Mouse (Mus musculus) kidney, embryonic 14.5 days (tissue): ENCODE data around the gene Pcgf5. TPM values are rescaled to one million over a fixed set of nuclear protein-coding genes. Genes with fewer than 3 reads are reported as not detected.

Experiments used
- ATAC-seq: fragments of 200-750 bp; cut with Nextera tagmentation; 2 replicates; pipeline ENCODE4 v1.8.0; 2017; ENCODE audit warnings: moderate number of reproducible peaks, mild to moderate bottlenecking, moderate TSS enrichment, moderate library complexity; ENCODE audit not compliant: low FRiP score, low TSS enrichment
- H3K27ac ChIP-seq: fragments of 300-500 bp; sonication (generic); 2 replicates; pipeline ENCODE4 v1.5.1; 2014; ENCODE audit warnings: low read depth, mild to moderate bottlenecking, low read length, moderate library complexity, mixed read lengths
- H3K27me3 ChIP-seq: fragments of 300-500 bp; sonication (generic); 2 replicates; pipeline ENCODE4 v1.6.1; 2014; ENCODE audit warnings: mild to moderate bottlenecking, low read length; ENCODE audit not compliant: control insufficient read depth, insufficient read depth
- H3K36me3 ChIP-seq: fragments of 300-500 bp; sonication (generic); 2 replicates; pipeline ENCODE4 v1.6.1; 2014; ENCODE audit warnings: low read length, mixed read lengths; ENCODE audit not compliant: control insufficient read depth, insufficient read depth
- H3K4me1 ChIP-seq: fragments of 300-500 bp; sonication (generic); 2 replicates; pipeline ENCODE4 v1.6.1; 2014; ENCODE audit warnings: low read length, mixed read lengths; ENCODE audit not compliant: control insufficient read depth, insufficient read depth
- H3K4me2 ChIP-seq: fragments of 300-500 bp; sonication (generic); replicated peaks from 2 replicates; pipeline ENCODE4 v1.6.1; 2014; ENCODE audit warnings: low read depth, mild to moderate bottlenecking, low read length
- H3K4me3 ChIP-seq: fragments of 300-500 bp; sonication (generic); 2 replicates; pipeline ENCODE4 v1.5.1; 2014; ENCODE audit warnings: mild to moderate bottlenecking, low read length
- H3K9ac ChIP-seq: fragments of 300-500 bp; sonication (generic); 2 replicates; pipeline ENCODE4 v1.6.1; 2014; ENCODE audit warnings: low read depth, mild to moderate bottlenecking, low read length, moderate library complexity
- H3K9me3 ChIP-seq: fragments of 300-500 bp; sonication (generic); 2 replicates; pipeline ENCODE4 v1.6.1; 2016; ENCODE audit warnings: low read length; ENCODE audit not compliant: control insufficient read depth
- WGBS: fragments of 180-500 bp; shearing (Covaris S2); extraction: QIAGEN DNeasy Blood & Tissue Kit; methylation state at CpG from one replicate; pipeline ENCODE4 v1.1.7; 2014; 5-methylcytosine and 5-hydroxymethylcytosine counted together
- polyA plus RNA-seq: library from polyadenylated mRNA; unstranded; fragments of >200 nt; fragmentation: Nextera tagmentation; extraction: Ambion mirVana; gene quantifications from 2 replicates; pipeline ENCODE4 v1.2.1, GENCODE M21; 2014

Gene Pcgf5
- polyA plus RNA-seq, 1 experiment from 2014 or later = 6.8 TPM

DNA sequence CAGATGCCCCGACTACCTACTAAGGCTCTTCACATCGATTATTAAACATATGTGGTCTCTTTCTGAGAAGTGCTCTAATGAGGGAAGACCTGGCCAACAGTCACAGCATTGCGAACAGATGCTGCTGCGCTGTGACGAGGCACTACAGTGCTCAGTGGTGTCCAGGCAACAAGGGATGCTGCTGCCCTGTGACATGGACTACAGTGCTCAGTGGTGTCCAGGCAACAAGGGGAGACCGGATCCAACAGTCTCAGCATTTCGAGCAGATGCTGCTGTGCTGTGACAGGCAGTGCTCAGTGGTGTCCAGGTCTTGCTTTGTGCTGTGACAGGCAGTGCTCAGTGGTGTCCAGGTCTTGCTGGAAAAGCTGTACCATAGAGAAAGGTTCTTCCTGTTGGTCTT lies 29.6 kb downstream of the Pcgf5 start:
- Histone ChIP-seq H3K27me3 (no peaks in the 10 kb centered on the region), H3K36me3 (no peaks in the 10 kb centered on the region), H3K4me3 (no peak overlapping the region), H3K27ac (no peak overlapping the region), H3K9ac (no peak overlapping the region), H3K4me2 (no peak overlapping the region), H3K4me1 (no peaks in the 10 kb centered on the region), H3K9me3 (no peaks in the 10 kb centered on the region)
- 83% methylated on average over 7 of the region's 7 CpGs for WGBS
- ATAC-seq = no peak

DNA sequence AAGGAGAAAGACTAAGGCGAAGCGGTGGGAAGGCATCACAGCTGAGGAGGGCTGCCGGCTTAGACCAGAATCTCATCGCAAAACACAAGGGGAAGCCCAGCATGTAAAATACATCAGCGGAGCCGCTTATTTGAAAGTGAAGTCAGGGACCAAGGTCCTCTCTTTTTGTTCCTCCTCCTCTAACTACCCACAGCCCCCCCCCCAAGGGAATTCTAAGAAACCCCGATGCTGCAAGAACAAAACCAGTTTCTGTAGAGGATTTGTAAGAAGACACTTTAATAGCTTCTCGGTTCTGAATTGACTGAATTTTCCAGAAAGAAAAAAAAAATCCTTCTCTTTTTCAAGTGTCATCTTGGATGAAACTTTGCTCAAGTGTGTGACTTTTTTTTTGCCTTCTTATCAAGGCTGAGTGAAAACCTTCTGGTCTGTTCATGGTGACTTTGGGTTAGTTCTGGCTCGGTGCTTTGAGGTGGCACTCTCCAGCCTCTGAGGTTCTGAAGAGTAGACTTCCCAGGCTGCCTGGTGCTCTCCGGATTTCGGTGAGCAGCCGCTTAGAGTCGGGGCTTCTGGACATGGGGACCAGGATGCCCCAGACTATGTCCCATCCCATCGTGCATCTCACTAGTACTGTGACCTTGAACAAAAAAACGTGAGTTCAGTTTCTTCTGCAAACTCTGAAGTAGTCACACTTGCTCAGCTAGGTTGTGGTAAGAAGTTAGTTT lies 30.6 kb downstream of the Pcgf5 start:
- Histone ChIP-seq H3K4me1 (no peaks in the 10 kb centered on the region), H3K36me3 (no peaks in the 10 kb centered on the region), H3K4me2 (no peak overlapping the region), H3K9ac (no peak overlapping the region), H3K9me3 (no peaks in the 10 kb centered on the region), H3K27me3 (no peaks in the 10 kb centered on the region), H3K4me3 (no peak overlapping the region), H3K27ac (no peak overlapping the region)
- 77% methylated on average over 15 of the region's 15 CpGs for WGBS
- no peak for ATAC-seq

DNA sequence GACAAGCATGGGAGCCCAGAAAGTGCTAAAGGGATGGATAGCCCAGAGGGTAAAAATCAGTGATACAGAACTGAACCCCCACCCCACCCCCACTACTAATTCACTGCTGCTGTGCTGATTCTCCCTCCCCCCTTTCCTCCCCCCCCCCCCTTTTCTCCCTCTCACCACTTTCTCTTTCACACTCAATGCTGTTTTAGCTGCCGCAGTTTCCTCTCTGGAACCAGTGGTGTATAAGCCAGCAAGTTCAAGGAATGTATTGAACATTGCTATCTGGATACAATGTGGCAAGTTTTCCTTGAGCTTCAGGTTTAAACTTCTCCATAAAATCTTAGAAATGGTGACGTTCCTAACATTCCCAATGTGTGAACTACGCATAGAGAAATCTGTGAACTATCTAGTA lies 34.8 kb downstream of the Pcgf5 start:
- WGBS = 79% methylated on average over 3 of the region's 3 CpGs
- no peak overlapping the region for H3K4me3 ChIP-seq
- H3K4me1 ChIP-seq = no peaks in the 10 kb centered on the region
- no peak overlapping the region for H3K4me2 ChIP-seq
- no peak overlapping the region for H3K27ac ChIP-seq
- H3K36me3 ChIP-seq = no peaks in the 10 kb centered on the region
- H3K27me3 ChIP-seq = no peaks in the 10 kb centered on the region
- ATAC-seq = no peak
- no peaks in the 10 kb centered on the region for H3K9me3 ChIP-seq
- H3K9ac ChIP-seq = no peak overlapping the region

DNA sequence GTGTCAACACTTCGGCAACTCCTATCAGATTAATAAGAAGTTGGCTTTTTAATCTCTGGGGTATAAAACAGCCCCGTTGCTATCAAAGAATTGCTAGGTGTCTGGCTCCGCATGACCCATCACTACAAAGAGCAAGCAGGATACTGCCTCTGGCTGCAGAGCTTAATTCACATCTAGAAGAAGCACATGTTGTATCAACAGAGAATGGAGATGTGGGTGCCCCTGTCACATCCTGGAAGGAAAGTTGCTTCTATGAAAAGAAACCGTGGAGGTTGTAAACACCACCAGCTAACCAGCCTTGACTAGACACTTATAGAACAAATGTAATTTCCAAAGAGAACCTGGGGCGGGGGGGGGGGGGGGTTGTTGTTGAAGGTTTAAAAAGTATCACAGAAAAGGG lies 35.9 kb downstream of the Pcgf5 start:
- H3K4me3 ChIP-seq = no peak overlapping the region
- no peaks in the 10 kb centered on the region for H3K27me3 ChIP-seq
- no peaks in the 10 kb centered on the region for H3K9me3 ChIP-seq
- no peaks in the 10 kb centered on the region for H3K36me3 ChIP-seq
- H3K27ac ChIP-seq = no peak overlapping the region
- WGBS = 86% methylated on average over 5 of the region's 5 CpGs
- H3K9ac ChIP-seq = no peak overlapping the region
- ATAC-seq = no peak
- no peak overlapping the region for H3K4me2 ChIP-seq
- H3K4me1 ChIP-seq = no peaks in the 10 kb centered on the region

DNA sequence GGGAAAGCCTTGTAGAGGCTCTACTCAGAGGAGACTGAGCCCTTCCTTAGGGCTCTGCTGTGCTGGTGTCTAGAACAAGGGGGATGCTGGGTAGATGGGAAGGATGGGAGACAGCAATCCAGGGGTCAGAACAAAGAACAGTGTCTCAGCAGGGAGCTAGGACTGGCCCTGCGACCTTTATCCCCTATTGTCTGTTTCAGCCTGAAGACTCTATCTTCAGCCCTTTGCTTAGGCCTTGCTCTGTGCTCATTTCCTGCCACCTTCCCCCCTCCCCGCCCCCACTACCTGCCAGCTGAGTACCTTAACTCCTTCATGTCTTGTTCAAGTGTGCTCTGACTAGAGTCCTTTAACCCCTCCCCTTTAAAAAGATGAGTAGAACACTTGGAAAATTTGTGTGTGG lies 36.3 kb downstream of the Pcgf5 start:
- Histone ChIP-seq H3K9me3 (no peaks in the 10 kb centered on the region), H3K4me1 (no peaks in the 10 kb centered on the region), H3K27me3 (no peaks in the 10 kb centered on the region), H3K27ac (no peak overlapping the region), H3K36me3 (no peaks in the 10 kb centered on the region), H3K9ac (no peak overlapping the region), H3K4me2 (no peak overlapping the region), H3K4me3 (no peak overlapping the region)
- WGBS = 22% methylated on average over 2 of the region's 2 CpGs
- ATAC-seq = no peak

DNA sequence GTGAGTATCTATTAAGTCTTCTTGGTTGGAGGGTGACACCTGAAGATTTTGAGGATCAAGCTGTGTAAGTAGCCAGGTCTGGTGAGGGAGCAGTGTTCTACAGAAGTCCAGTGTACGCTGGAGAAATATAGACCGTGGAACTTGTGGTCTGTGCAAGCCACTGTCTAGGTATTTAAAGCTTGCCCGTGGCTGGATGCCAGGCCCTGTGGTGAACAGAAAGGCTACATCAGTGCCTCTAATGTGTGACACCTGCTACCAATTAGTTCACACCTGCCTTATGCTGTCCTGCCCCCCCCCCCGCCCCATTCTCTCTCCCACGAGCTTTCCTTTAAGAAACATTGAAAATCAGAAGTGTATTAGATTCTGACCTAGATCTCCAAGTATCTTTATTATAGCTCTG lies 40.4 kb downstream of the Pcgf5 start:
- Histone ChIP-seq H3K4me2 (no peak overlapping the region), H3K27me3 (no peaks in the 10 kb centered on the region), H3K9me3 (no peaks in the 10 kb centered on the region), H3K4me1 (no peaks in the 10 kb centered on the region), H3K27ac (no peak overlapping the region), H3K9ac (no peak overlapping the region), H3K36me3 (no peaks in the 10 kb centered on the region), H3K4me3 (no peak overlapping the region)
- ATAC-seq = no peak
- WGBS = 77% methylated on average over 5 of the region's 5 CpGs

DNA sequence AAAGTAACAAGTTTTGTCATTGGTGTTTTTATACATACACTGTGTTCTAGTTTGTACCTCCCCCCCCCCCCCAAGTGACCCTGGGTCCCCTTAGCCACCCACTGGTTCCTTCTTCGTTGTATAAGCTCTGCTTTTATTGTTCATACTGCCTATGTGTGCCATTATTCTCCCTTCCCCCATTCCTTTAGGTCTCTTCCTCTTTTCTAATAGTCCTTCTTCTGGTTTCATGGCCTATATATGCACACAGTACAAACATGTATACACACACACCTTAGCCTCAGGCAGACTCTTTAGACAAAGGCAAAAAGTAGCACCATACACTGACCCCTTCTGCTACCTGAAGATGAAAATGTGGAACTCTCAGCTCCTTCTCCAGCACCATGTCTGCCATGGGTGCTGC lies 42.6 kb downstream of the Pcgf5 start:
- no peak for ATAC-seq
- Histone ChIP-seq H3K27me3 (no peaks in the 10 kb centered on the region), H3K36me3 (no peaks in the 10 kb centered on the region), H3K4me1 (no peaks in the 10 kb centered on the region), H3K9ac (no peak overlapping the region), H3K27ac (no peak overlapping the region), H3K4me3 (no peak overlapping the region), H3K4me2 (no peak overlapping the region), H3K9me3 (no peaks in the 10 kb centered on the region)
- 82% methylated on average over 1 of the region's 1 CpGs for WGBS

DNA sequence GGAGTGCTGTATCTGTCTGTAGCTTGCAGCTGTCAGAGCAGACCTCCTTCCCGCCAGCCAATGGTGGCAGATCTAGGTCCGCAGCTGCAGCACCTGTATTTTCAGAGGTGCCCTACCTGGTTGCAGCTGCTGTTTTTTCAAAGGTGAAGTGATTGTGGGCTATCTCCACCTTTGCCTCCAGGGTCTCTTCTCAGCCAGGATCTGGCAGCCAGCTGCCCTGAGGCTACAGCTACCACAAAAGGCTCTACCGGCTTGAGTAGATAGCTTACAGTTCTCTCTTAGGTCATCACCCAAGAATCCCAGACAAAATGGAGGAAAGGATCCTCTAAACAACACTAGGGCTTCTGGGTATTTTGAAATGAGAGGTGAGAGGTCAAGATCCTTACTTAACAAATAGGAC lies 50.4 kb downstream of the Pcgf5 start:
- Histone ChIP-seq H3K9ac (no peak overlapping the region), H3K4me1 (no peaks in the 10 kb centered on the region), H3K27ac (no peak overlapping the region), H3K4me2 (no peak overlapping the region), H3K4me3 (no peak overlapping the region), H3K9me3 (no peaks in the 10 kb centered on the region), H3K36me3 (no peaks in the 10 kb centered on the region), H3K27me3 (no peaks in the 10 kb centered on the region)
- 81% methylated on average over 3 of the region's 3 CpGs for WGBS
- no peak for ATAC-seq

DNA sequence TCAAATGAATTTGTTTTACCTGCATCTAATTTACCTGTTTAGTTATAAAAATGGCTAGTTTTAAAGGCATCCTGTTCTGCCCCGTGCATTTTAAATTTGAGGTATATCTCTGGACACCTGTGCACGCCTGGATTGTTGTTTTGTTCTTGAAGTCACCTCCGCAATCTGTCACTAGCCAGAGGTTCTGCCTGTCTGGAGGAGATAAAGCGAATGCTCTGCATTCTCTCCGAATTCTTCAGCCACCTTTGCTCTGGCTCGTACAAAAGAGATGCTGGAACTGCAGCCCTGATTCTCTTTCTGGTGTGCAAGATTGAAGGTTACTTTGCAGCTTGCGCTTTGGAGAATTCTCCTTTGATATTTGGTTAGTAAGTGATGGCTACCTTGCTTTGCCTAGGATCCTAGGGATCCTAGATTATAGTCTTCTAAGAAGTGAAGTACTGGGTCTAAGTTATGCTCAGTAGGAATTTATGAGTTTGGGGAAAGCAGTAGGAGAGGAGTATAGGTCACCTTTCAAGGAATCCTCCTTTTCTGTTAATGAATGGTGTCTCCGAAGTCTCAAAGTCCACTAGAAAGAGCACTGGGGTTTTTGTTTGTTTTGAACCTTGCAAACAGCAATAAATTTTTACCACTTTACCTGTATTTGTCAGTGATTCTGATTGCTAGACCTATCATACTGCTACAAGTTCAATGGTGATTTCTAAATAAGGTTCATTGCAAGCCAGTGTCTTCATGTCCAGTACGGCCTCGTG lies 60.4 kb downstream of the Pcgf5 start:
- no peaks in the 10 kb centered on the region for H3K9me3 ChIP-seq
- peaks cover 19% of the 10 kb centered on the region for H3K27me3 ChIP-seq
- no peak overlapping the region for H3K4me3 ChIP-seq
- WGBS = 70% methylated on average over 10 of the region's 10 CpGs
- ATAC-seq = no peak
- H3K4me2 ChIP-seq = peak overlapping the region; percentile 88; the same call in 1 of the 2 replicates
- no peaks in the 10 kb centered on the region for H3K36me3 ChIP-seq
- H3K4me1 ChIP-seq = no peaks in the 10 kb centered on the region
- no peak overlapping the region for H3K9ac ChIP-seq
- no peak overlapping the region for H3K27ac ChIP-seq
